Mouse (Mus musculus) common myeloid progenitor, adult 5-6 weeks (primary cell): ENCODE measurements around the gene Tkfc. TPM values are rescaled to one million over a fixed set of nuclear protein-coding genes. Genes with fewer than 3 reads are reported as not detected.

Experiments used
- total RNA-seq: library from RNA; stranded (forward); fragments of 200-1000, 187-1606 nt; gene quantifications from 2 replicates; pipeline ENCODE4 v1.2.3, GENCODE M21; 2017

Gene Tkfc
- total RNA-seq, 1 experiment from 2014 or later = 7.3 TPM

Other genes with a start within 250 kb of the Tkfc start
- not detected in 2 replicates for gene Syt7, start 216.6 kb downstream of the Tkfc start, total RNA-seq
- gene Lrrc10b, start 148.2 kb downstream of the Tkfc start, total RNA-seq = not detected in 2 replicates
- not detected in 2 replicates for gene Ppp1r32, start 122.7 kb downstream of the Tkfc start, total RNA-seq
- 34.4 and 42.1 TPM in 2 replicates for gene Cpsf7, start 80.4 kb downstream of the Tkfc start, total RNA-seq
- gene Sdhaf2, start 79.5 kb downstream of the Tkfc start, total RNA-seq = 38.3 and 63.1 TPM in 2 replicates
- 17.3 and 30.5 TPM in 2 replicates for gene Tmem216, start 49.4 kb downstream of the Tkfc start, total RNA-seq
- gene Cyb561a3, start 28.5 kb downstream of the Tkfc start, total RNA-seq = 30.9 and 32.4 TPM in 2 replicates
- 6.0 and 15.9 TPM in 2 replicates for gene Tmem138, start 28.3 kb downstream of the Tkfc start, total RNA-seq
- gene Ddb1, start 327 bp downstream of the Tkfc start, total RNA-seq = 424 and 475 TPM in 2 replicates
- not detected in 2 replicates for gene Vwce, start 28.6 kb upstream of the Tkfc start, total RNA-seq
- not detected in 2 replicates for gene Pga5, start 72.4 kb upstream of the Tkfc start, total RNA-seq
- gene Vps37c, start 83.1 kb upstream of the Tkfc start, total RNA-seq = 6.5 and 11.5 TPM in 2 replicates
- 0.53 TPM in 1 of 2 replicates, not detected in the other for gene Cd5, start 133.3 kb upstream of the Tkfc start, total RNA-seq
- 0.46 and 0.87 TPM in 2 replicates for gene Cd6, start 224.4 kb upstream of the Tkfc start, total RNA-seq
- 0.39 TPM in 1 of 2 replicates, not detected in the other for gene Slc15a3, start 234.1 kb upstream of the Tkfc start, total RNA-seq